Mouse (Mus musculus) fibroblast of lung, adult 2 months (primary cell): ENCODE data around the gene Olfr1221.
"Not testable (repeated sequence)": the region's sequence is repeated elsewhere in the genome, so short reads cannot be mapped to it uniquely, and the experiment has no call there.

Experiments
- DNase-seq: peaks from one replicate; pipeline ENCODE4 v3.0.0-alpha.2; 2011; ENCODE audit warnings: low read depth

Olfr1221 gene

GRCm38 (mm10) chr2:89117183-89117582, at the start of gene Olfr1221:
Olfr1221 (minus strand) TSS chr2:89117283.
- DNase-seq = no peak

DNA sequence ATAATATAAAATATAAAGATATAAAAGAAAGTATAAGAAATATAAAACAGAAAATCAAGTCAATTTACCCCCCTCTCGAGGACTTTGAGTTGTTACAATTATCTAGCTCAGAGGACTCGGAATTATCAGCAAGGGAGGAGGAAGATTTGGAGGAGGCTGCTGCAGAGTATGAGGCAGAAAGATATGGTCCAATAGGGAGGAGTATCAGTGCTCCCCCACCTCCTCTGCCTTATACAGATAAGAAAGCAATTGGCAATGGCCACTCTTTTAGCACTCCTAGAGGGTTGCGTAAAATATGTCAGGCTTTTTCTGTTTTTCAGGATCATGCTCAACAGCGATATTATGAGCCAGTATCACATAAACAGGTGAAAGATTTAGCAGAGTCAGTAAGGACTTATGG, 47.6 kb upstream of the Olfr1221 start:
- DNase-seq = not testable (repeated sequence)

DNA sequence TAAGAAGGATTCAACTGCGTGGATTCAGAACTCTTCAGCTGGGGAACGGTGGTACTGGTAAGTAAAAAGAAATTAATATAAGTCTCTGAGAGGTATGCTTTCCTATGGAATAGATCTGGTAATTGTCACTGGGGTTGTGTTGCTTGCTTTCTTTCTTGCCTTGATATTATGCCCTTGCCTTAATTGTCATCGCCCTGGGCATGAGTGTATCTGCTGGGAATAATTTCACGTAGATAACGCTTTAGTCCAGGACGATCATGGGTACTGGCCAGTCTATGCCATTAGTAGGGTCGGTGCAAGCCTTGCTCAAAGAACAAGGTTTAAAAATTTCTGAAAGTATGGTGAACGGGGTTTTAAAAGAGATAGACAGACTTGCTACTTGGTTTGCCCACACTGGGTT, 46.9 kb upstream of the Olfr1221 start, which contains the start of gene Olfr1224-ps1:
Gene Olfr1224-ps1, minus strand, starts transcription at position 101 of the 400 bp plus-strand sequence.
- DNase-seq = not testable (repeated sequence)

- DNase-seq = no peak
These were observed 34.4 kb upstream of the Olfr1221 start, which contains the start of gene Olfr1223 for GRCm38 (mm10) chr2:89151460-89151859. Olfr1223 (minus strand) TSS chr2:89151560.

DNA sequence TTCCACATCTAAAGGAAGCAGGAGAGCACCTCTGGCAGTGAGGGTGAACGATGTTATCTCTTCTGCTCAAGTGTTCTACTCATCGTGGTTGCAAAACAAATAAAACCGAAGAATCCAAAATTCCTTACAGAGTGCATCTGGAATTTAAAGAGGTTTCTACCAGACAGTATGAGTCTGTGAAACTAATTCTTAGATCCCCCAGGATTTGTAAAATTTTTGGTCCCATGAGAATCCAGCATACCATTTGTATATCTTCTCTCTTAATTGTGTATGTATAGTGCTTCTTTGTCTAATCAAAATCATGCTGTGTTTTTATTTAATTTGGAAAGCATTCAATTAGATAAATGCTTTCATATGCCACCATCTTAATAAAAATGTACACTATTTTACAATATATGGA, 15.9 kb upstream of the Olfr1221 start, which contains the start of gene Olfr1222:
Gene Olfr1222, minus strand, starts transcription at position 101 of the 400 bp plus-strand sequence.
- DNase-seq = no peak

DNA sequence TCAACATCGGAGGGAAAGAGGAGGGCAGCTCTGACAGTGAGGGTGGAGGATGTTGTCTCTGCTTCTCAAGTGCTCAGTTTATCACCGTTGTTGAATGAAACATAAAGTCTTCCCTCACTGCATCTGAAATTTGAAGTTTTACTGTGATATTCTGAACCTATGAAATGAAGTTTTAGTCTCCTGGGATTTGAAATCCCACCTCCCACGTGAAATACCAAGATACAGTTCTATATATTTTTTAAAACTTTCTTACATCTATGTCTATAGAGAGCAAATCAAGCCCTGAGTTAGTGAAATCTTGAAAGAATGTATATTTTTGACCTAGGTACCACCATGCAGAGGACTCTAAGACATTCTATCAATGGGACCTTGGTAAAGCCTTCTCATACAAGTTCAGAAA, 10.3 kb downstream of the Olfr1221 start, which contains the start of gene Olfr1220:
Gene Olfr1220, minus strand, starts transcription at position 101 of the 400 bp plus-strand sequence.
- no peak for DNase-seq

- no peak for DNase-seq
These were observed 11.4 kb downstream of the Olfr1221 start for GRCm38 (mm10) chr2:89105651-89106050.

GRCm38 (mm10) chr2:89093848-89094247, 23.2 kb downstream of the Olfr1221 start:
- no peak for DNase-seq

GRCm38 (mm10) chr2:89083413-89083812, 33.7 kb downstream of the Olfr1221 start, which contains the start of gene Olfr1219:
Olfr1219 (minus strand) TSS chr2:89083513.
- no peak for DNase-seq

DNA sequence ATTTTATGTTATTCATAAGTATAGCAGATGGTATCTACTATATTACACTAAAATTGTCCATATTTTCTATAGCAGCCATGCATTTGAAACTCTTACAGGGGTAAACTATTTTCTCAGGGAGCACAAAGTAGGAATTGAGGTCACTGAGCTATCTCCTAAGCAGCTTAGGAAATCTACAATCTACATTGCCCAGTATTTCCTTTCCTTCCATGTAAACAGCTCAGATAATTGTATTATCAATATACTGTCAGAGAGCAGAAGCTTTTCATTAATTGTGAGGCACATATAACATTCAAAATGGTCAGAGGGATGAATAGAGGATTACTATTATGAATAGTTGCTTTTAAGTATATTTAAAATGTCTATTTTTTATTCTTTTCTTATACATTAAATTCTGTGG, 35.6 kb downstream of the Olfr1221 start:
- no peak for DNase-seq

DNA sequence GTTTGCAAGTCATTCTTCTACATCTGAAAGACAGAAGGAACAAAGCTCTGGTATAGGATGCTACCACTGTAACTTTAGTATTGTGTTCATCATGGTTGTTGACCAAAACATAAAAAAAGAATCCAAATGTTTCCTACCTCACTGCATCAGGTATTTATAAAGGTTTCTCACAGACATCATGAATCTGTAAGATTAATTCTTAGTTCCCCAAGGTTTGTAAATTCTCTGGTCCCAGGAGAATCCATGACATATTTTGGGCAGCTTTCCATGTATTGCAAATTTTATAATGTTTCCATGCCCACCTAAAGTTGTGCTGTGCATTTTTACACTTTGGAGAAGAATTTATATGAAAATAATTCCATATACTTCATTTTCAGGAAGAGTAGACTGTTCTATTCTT, 56.0 kb downstream of the Olfr1221 start, which contains the start of gene Olfr1218:
Gene Olfr1218, minus strand, starts transcription at position 101 of the 400 bp plus-strand sequence.
- DNase-seq = no peak
